8 mouse cellular contexts compared by ENCODE assay signal in the genomic region with DNA sequence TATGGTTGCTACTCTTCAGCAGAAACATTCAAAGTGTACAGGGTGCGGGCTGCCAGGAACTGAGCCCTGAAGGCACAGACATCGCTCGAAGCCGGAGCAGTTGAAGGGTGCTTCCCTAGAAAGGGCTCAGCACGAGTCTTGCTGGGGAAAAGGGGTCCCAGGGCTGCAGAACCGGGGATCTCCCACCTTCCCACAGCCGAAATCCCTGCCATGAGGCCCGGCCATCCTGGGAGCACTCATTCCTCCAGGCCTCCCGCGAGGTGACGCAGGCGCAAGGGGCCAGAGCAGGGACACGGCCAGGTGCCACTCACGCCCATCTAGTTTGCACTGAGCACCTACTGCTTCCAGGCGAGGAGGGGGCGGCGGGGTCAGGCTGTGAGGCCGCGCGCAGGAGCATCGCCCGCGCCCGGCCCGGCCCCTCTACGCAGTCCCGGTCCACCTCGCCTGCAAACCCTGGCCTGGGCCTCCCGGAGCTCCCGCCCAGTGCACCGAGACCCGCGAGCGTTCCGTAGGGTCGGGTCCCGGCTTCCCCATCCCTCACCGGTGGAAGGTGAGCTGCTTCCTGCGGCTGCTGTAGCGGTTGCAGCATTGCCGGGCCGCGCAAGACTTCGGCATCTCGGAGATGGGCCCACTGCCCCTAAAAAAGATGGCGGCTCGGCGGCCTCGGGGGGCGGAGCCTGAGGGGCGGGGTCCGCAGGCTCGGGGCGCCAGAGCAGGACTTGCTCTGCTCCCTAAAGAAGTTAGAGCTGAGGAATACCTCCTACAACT. TPM values are rescaled to one million over a fixed set of nuclear protein-coding genes. Genes with fewer than 3 reads are reported as not detected.
A peak's percentile ranks its signal among the peaks of the same experiment; 100 is the strongest.
DNase-seq lines count a peak whose midpoint lies in the region; ATAC-seq and TF ChIP-seq lines count a peak whose summit lies in the region.

A gene (minus strand): TSS at position 656 of the 768 bp plus-strand sequence.

- peak; percentile 85 for DNase-seq in CD4-positive helper T cell, adult 2 months (ENCODE audit: low read depth, low spot score)
- DNase-seq in kidney, postnatal 0 days (ENCODE audit: low spot score): peak; percentile 85
- peak in 1 of 3 experiments; percentile 38 for DNase-seq in liver, embryonic 14.5 days (ENCODE audit: low read depth in 3 of 3, low spot score in 3 of 3)
- DNase-seq in neural tube, embryonic 10.5 days (ENCODE audit: extremely low spot score, low spot score): peak; percentile 74

- H3K36me3 ChIP-seq in heart, embryonic 13.5 days: peaks cover 58% of the 10 kb centered on the region
- H3K36me3 ChIP-seq in kidney, postnatal 0 days (ENCODE audit: insufficient read depth, low read length): peaks cover 22% of the 10 kb centered on the region
- peaks cover 11% of the 10 kb centered on the region; the same call in 1 of the 2 replicates for H3K36me3 ChIP-seq in liver, embryonic 14.5 days (replicated peaks; ENCODE audit: control insufficient read depth, insufficient read depth, low read depth)
- peaks cover 15% of the 10 kb centered on the region; the same call in 1 of the 2 replicates for H3K36me3 ChIP-seq in stomach, embryonic 16.5 days (ENCODE audit: control insufficient read depth, insufficient read depth, low read length)

- no peaks in the 10 kb centered on the region for H3K9me3 ChIP-seq in heart, embryonic 13.5 days
- no peaks in the 10 kb centered on the region for H3K9me3 ChIP-seq in kidney, postnatal 0 days (replicated peaks; ENCODE audit: low read length)
- H3K9me3 ChIP-seq in liver, embryonic 14.5 days (ENCODE audit: control insufficient read depth, low read length): no peaks in the 10 kb centered on the region
- no peaks in the 10 kb centered on the region for H3K9me3 ChIP-seq in stomach, embryonic 16.5 days (replicated peaks; ENCODE audit: control insufficient read depth, low read length)

- 1% methylated on average over 54 of the region's 54 CpGs for WGBS in bone marrow, adult 2 months
- WGBS in heart, embryonic 13.5 days: 1% methylated on average over 54 of the region's 54 CpGs
- WGBS in kidney, postnatal 0 days: under 1% methylated on average over 47 of the region's 54 CpGs
- 2% methylated on average over 54 of the region's 54 CpGs for WGBS in liver, embryonic 14.5 days (ENCODE audit: insufficient replicate concordance)
- under 1% methylated on average over 54 of the region's 54 CpGs for WGBS in stomach, embryonic 16.5 days

- peak within 1 kb of the TSS; percentile 77 for H3K4me3 ChIP-seq in bone marrow, adult 2 months (replicated peaks; ENCODE audit: control insufficient read depth, low read depth, low read length)
- peak within 1 kb of the TSS; percentile 79 for H3K4me3 ChIP-seq in heart, embryonic 13.5 days
- peak within 1 kb of the TSS; percentile 71 for H3K4me3 ChIP-seq in kidney, postnatal 0 days (replicated peaks; ENCODE audit: low read depth, low read length)
- peak within 1 kb of the TSS; percentile 72 to 80 for H3K4me3 ChIP-seq in liver, embryonic 14.5 days (ENCODE audit: insufficient read depth in 1 of 2, low read depth in 2 of 2, low read length in 2 of 2)
- H3K4me3 ChIP-seq in stomach, embryonic 16.5 days (replicated peaks; ENCODE audit: low read length): peak within 1 kb of the TSS; percentile 84

- no peak for TF ChIP-seq EP300 in liver, embryonic 14.5 days (IDR thresholded peaks at IDR 0.05; ENCODE audit: low read depth)

- H3K4me1 ChIP-seq in bone marrow, adult 2 months (ENCODE audit: control insufficient read depth, insufficient read depth, low read length): no peaks in the 10 kb centered on the region; the same call in 1 of the 2 replicates
- peaks cover 51% of the 10 kb centered on the region for H3K4me1 ChIP-seq in heart, embryonic 13.5 days
- peaks cover 12% of the 10 kb centered on the region; the same call in 1 of the 2 replicates for H3K4me1 ChIP-seq in kidney, postnatal 0 days (replicated peaks; ENCODE audit: insufficient read depth, low read length)
- peaks cover 12% of the 10 kb centered on the region in 2 experiments for H3K4me1 ChIP-seq in liver, embryonic 14.5 days (replicated peaks; ENCODE audit: control insufficient read depth in 2 of 2, insufficient read depth in 2 of 2, low read length in 1 of 2)
- H3K4me1 ChIP-seq in stomach, embryonic 16.5 days (ENCODE audit: control insufficient read depth, insufficient read depth, low read length): peaks cover 26% of the 10 kb centered on the region

- H3K27ac ChIP-seq in bone marrow, adult 2 months (ENCODE audit: control insufficient read depth, insufficient read depth, low read depth, low read length, poor library complexity): peak within 1 kb of the TSS; percentile 33; the same call in 1 of the 2 replicates
- H3K27ac ChIP-seq in heart, embryonic 13.5 days (replicated peaks): peak within 1 kb of the TSS; percentile 82
- H3K27ac ChIP-seq in kidney, postnatal 0 days: peak within 1 kb of the TSS; percentile 63
- H3K27ac ChIP-seq in liver, embryonic 14.5 days: peak within 1 kb of the TSS; percentile 4
- H3K27ac ChIP-seq in stomach, embryonic 16.5 days (ENCODE audit: low read length): peak within 1 kb of the TSS; percentile 86

- TF ChIP-seq POLR2A in bone marrow, adult 2 months (IDR thresholded peaks at IDR 0.05; ENCODE audit: borderline replicate concordance, control insufficient read depth, low read depth, low read length): peak; percentile 34; the same call in 1 of the 2 replicates

- no peak for TF ChIP-seq CTCF in bone marrow, adult 2 months (IDR thresholded peaks at IDR 0.05; ENCODE audit: control insufficient read depth, insufficient read depth, low read length)
- no peak for TF ChIP-seq CTCF in kidney, postnatal 0 days (IDR thresholded peaks at IDR 0.05; ENCODE audit: low read depth)
- TF ChIP-seq CTCF in liver, embryonic 14.5 days (IDR thresholded peaks at IDR 0.05; ENCODE audit: low read depth): no peak

- H3K27me3 ChIP-seq in heart, embryonic 13.5 days (replicated peaks): no peaks in the 10 kb centered on the region
- H3K27me3 ChIP-seq in kidney, postnatal 0 days (ENCODE audit: insufficient read depth, low read length): no peaks in the 10 kb centered on the region
- no peaks in the 10 kb centered on the region; the same call in 1 of the 2 replicates for H3K27me3 ChIP-seq in liver, embryonic 14.5 days (ENCODE audit: control insufficient read depth, insufficient read depth, low read length)
- H3K27me3 ChIP-seq in stomach, embryonic 16.5 days (ENCODE audit: control insufficient read depth, insufficient read depth, low read length): no peaks in the 10 kb centered on the region

- peak; percentile 32; the same call in 1 of the 2 replicates for ATAC-seq in erythroblast, adult 5-6 weeks (replicated peaks; ENCODE audit: low FRiP score, poor library complexity, severe bottlenecking)
- no peak for ATAC-seq in heart, embryonic 13.5 days (ENCODE audit: extremely low read depth, insufficient number of reproducible peaks, low FRiP score, low TSS enrichment)
- ATAC-seq in kidney, postnatal 0 days (replicated peaks; ENCODE audit: low FRiP score, low read depth): peak; percentile 63
- peak; percentile 76 for ATAC-seq in liver, embryonic 14.5 days (ENCODE audit: insufficient read depth)
- peak; percentile 82 for ATAC-seq in stomach, embryonic 16.5 days (ENCODE audit: insufficient read depth, low FRiP score)

- H3K4me2 ChIP-seq in heart, embryonic 13.5 days: peak within 1 kb of the TSS; percentile 85
- peak within 1 kb of the TSS; percentile 81 for H3K4me2 ChIP-seq in kidney, postnatal 0 days (ENCODE audit: low read length)
- H3K4me2 ChIP-seq in liver, embryonic 14.5 days (ENCODE audit: low read depth): peak within 1 kb of the TSS; percentile 99
- H3K4me2 ChIP-seq in stomach, embryonic 16.5 days (ENCODE audit: low read depth, low read length): peak within 1 kb of the TSS; percentile 67

- H3K9ac ChIP-seq in heart, embryonic 13.5 days: peak within 1 kb of the TSS; percentile 93
- peak within 1 kb of the TSS; percentile 93 for H3K9ac ChIP-seq in kidney, postnatal 0 days (ENCODE audit: low read depth, low read length)
- peak within 1 kb of the TSS; percentile 84 for H3K9ac ChIP-seq in liver, embryonic 14.5 days (replicated peaks)
- H3K9ac ChIP-seq in stomach, embryonic 16.5 days (ENCODE audit: low read length): peak within 1 kb of the TSS; percentile 94

RNA-seq across cellular contexts. Expression of the gene that starts here (rescaled TPM):
- 16.4 and 23.6 TPM in 2 replicates for polyA plus RNA-seq in bone marrow, adult 2 months (2011; ENCODE audit: insufficient read depth, insufficient read length, low replicate concordance, missing spikeins)
- total RNA-seq in erythroblast, adult 5-6 weeks (2015; ENCODE audit: low replicate concordance): 0.58 and 2.1 TPM in 2 replicates
- total RNA-seq in erythroblast, adult 5-6 weeks (2017; ENCODE audit: low replicate concordance): 0.84 TPM in 1 of 2 replicates, not detected in the other
- 26.1 and 28.0 TPM in 2 replicates for polyA plus RNA-seq in heart, embryonic 13.5 days (2015; fragmentation: Nextera tagmentation; extraction: Ambion mirVana)
- 34.5 and 35.1 TPM in 2 replicates for polyA plus RNA-seq in kidney, postnatal 0 days (2015; fragmentation: Nextera tagmentation; extraction: Ambion mirVana)
- polyA plus RNA-seq in liver, embryonic 14.5 days (2012; rRNA removed): 4.8 and 5.0 TPM in 2 replicates
- polyA plus RNA-seq in liver, embryonic 14.5 days (2014; fragmentation: Nextera tagmentation; extraction: Ambion mirVana): 4.5 and 5.2 TPM in 2 replicates
- polyA plus RNA-seq in stomach, embryonic 16.5 days (2015; fragmentation: Nextera tagmentation; extraction: Ambion mirVana): 31.8 and 35.7 TPM in 2 replicates

Comparison
In these comparisons a context has a peak if more than half of its experiments do, and no peak if none do; other contexts are left out.
1. H3K27ac ChIP-seq: peak in every context shown above with its lines; median percentile 86 in stomach, embryonic 16.5 days; 82 in heart, embryonic 13.5 days; 63 in kidney, postnatal 0 days; 33 in bone marrow, adult 2 months; 4 in liver, embryonic 14.5 days.